Mouse (Mus musculus) myocyte (in vitro differentiated cells): ENCODE results near the gene Rps27rt. TPM values are rescaled to one million over a fixed set of nuclear protein-coding genes. Genes with fewer than 3 reads are reported as not detected.
A peak's percentile ranks its signal among the peaks of the same experiment; 100 is the strongest.
"Not testable (repeated sequence)": the region's sequence is repeated elsewhere in the genome, so short reads cannot be mapped to it uniquely, and the experiment has no call there.

Experiments used
- H3K27me3 ChIP-seq: one replicate; pipeline ENCODE4 v1.6.1; 2011; ENCODE audit not compliant: control insufficient read depth, insufficient read depth, insufficient read length
- H3K36me3 ChIP-seq: one replicate; pipeline ENCODE4 v1.6.1; 2011; ENCODE audit not compliant: control insufficient read depth, insufficient read depth
- H3K4me2 ChIP-seq: one replicate; pipeline ENCODE4 v1.6.1; 2011; ENCODE audit warnings: low read depth, control low read depth
- H3K4me3 ChIP-seq: one replicate; pipeline ENCODE4 v1.5.1; 2011; ENCODE audit warnings: mild to moderate bottlenecking, control low read depth, moderate library complexity
- H3K79me2 ChIP-seq: one replicate; pipeline ENCODE4 v1.6.1; 2011; ENCODE audit not compliant: control insufficient read depth, insufficient read depth
- H3ac ChIP-seq: one replicate; pipeline ENCODE4 v1.6.1; 2011; ENCODE audit not compliant: control insufficient read depth, insufficient read length
- CEBPB ChIP-seq: IDR thresholded peaks from 2 replicates; pipeline ENCODE4 v1.6.1; 2011; ENCODE audit warnings: mild to moderate bottlenecking, moderate library complexity; ENCODE audit not compliant: poor library complexity, insufficient read depth, severe bottlenecking
- E2F4 ChIP-seq: IDR thresholded peaks from one replicate; pipeline ENCODE4 v1.6.1; 2011; ENCODE audit warnings: mild to moderate bottlenecking, control low read depth, moderate library complexity; ENCODE audit not compliant: insufficient read depth
- MAX ChIP-seq: IDR thresholded peaks from one replicate; pipeline ENCODE4 v1.6.1; 2011; ENCODE audit warnings: low read depth, mild to moderate bottlenecking, control low read depth
- MYOD1 ChIP-seq, 3 experiments: IDR thresholded peaks; one replicate each; pipeline ENCODE4 v1.6.1; 2011; ENCODE audit warnings: control low read depth in 2 of 3, low read depth in 2 of 3, mild to moderate bottlenecking in 2 of 3, moderate library complexity in 1 of 3; ENCODE audit not compliant: insufficient read length in 2 of 3, control insufficient read depth in 1 of 3
- MYOG ChIP-seq, 3 experiments: IDR thresholded peaks; one replicate each; pipeline ENCODE4 v1.6.1; 2011; ENCODE audit warnings: control low read depth in 2 of 3, low read depth in 2 of 3, mild to moderate bottlenecking in 2 of 3; ENCODE audit not compliant: insufficient read length in 2 of 3, control insufficient read depth in 1 of 3, insufficient read depth in 1 of 3
- POLR2A ChIP-seq: IDR thresholded peaks from one replicate; pipeline ENCODE4 v1.6.1; 2011; ENCODE audit warnings: low read depth, mild to moderate bottlenecking, control low read depth, moderate library complexity; ENCODE audit not compliant: insufficient read length
- POLR2AphosphoS2 ChIP-seq: IDR thresholded peaks from one replicate; pipeline ENCODE4 v1.6.1; 2011; ENCODE audit warnings: low read depth, control low read depth; ENCODE audit not compliant: insufficient read length
- REST ChIP-seq: IDR thresholded peaks from one replicate; pipeline ENCODE4 v1.6.1; 2011; ENCODE audit warnings: mild to moderate bottlenecking, control low read depth, moderate library complexity; ENCODE audit not compliant: insufficient read depth, insufficient read length
- SRF ChIP-seq: IDR thresholded peaks from one replicate; pipeline ENCODE4 v1.6.1; 2011; ENCODE audit warnings: low read depth; ENCODE audit not compliant: control insufficient read depth, insufficient read length
- TCF12 ChIP-seq: IDR thresholded peaks from one replicate; pipeline ENCODE4 v1.6.1; 2011; ENCODE audit warnings: mild to moderate bottlenecking, control low read depth; ENCODE audit not compliant: poor library complexity, insufficient read depth, severe bottlenecking
- TCF3 ChIP-seq: IDR thresholded peaks from one replicate; pipeline ENCODE4 v1.6.1; 2011; ENCODE audit warnings: low read depth, control low read depth; ENCODE audit not compliant: insufficient read length
- USF1 ChIP-seq: IDR thresholded peaks from one replicate; pipeline ENCODE4 v1.6.1; 2011; ENCODE audit warnings: low read depth, mild to moderate bottlenecking, control low read depth, moderate library complexity
- polyA plus RNA-seq: library from polyadenylated mRNA; unstranded; fragments of >200 nt; fragmentation: generic; extraction: Trizol; gene quantifications from one replicate; pipeline ENCODE4 v1.2.1, GENCODE M21; 2012; ENCODE audit warnings: missing spikeins

Gene Rps27rt
- polyA plus RNA-seq, 1 experiment: 223 TPM

DNA sequence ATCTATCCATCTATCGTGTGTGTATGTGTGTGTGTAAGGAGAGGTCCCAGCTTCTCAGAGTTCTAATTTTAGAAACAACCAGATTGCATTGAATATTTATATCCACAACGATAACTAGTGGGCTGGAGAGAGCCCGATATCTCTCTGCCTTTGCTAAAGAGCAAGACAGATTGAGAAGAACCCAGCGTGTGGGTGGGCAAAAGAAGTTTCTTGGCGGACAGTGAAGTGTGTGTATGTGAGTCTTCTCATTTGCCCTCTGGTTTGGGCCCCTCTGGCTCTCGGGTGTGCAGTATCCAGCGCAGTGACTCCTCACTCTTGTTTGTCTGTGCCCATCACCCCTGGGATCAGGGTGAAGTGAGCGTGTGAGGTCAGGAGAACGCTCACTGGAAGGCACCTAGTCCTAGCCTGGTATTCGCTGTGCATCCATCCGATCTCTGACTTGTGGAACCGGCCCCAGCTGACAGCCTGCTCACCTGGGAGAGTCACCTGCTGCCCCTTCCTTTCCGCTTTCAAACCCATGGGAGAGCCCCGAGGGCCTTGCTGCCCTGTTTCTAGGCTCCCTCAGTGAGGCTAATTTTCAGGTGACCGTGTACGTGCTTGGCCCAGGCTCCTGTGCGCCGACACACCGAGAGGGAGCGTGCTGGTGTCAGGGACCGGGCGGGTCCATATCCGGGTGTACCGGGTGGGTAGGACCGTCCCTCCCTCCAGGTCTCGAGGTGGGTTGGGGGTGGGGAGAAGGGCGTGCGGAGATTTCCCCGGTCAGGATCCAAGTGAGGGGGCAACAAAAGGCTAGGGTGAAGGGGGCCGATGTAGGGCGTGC is 4.9 kb downstream of the Rps27rt start:
- no peaks in the 10 kb centered on the region for H3K36me3 ChIP-seq
- TF ChIP-seq REST (no peak), MYOG (IDR thresholded peaks at IDR 0.05; ENCODE audit: control insufficient read depth in 1 of 3, insufficient read depth in 1 of 3, insufficient read length in 2 of 3, low read depth in 2 of 3) (no peak), SRF (no peak), CEBPB (no peak), POLR2A (no peak), USF1 (no peak), POLR2AphosphoS2 (no peak), E2F4 (no peak), MYOD1 (IDR thresholded peaks at IDR 0.05; ENCODE audit: control insufficient read depth in 1 of 3, insufficient read length in 2 of 3, low read depth in 2 of 3) (no peak), MAX (no peak), TCF12 (no peak), TCF3 (no peak)
- H3K79me2 ChIP-seq: no peaks in the 10 kb centered on the region
- H3K27me3 ChIP-seq: no peaks in the 10 kb centered on the region
- peak overlapping the region; percentile 64 for H3K4me2 ChIP-seq
- no peak overlapping the region for H3ac ChIP-seq
- peak overlapping the region; percentile 12 for H3K4me3 ChIP-seq

DNA sequence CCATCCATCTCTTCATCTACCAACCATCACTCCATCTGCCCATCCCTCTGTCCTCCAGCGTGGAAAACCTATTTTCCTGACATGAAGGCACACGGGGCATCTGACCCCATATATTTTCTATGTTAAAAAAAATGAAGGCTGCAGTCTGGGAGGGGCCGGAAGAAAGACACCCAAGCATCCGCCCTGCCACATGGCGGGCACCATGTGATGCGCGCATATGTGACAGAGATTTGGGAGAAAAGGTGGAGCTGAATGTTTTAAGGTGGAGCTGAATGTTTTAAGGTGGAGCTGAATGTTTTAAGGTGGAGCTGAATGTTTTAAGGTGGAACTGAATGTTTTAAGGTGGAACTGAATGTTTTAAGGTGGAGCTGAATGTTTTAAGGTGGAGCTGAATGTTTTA is 16.3 kb downstream of the Rps27rt start:
- H3K4me3 ChIP-seq, H3K27me3 ChIP-seq, H3K36me3 ChIP-seq, H3ac ChIP-seq, H3K79me2 ChIP-seq, H3K4me2 ChIP-seq: not testable (repeated sequence)

DNA sequence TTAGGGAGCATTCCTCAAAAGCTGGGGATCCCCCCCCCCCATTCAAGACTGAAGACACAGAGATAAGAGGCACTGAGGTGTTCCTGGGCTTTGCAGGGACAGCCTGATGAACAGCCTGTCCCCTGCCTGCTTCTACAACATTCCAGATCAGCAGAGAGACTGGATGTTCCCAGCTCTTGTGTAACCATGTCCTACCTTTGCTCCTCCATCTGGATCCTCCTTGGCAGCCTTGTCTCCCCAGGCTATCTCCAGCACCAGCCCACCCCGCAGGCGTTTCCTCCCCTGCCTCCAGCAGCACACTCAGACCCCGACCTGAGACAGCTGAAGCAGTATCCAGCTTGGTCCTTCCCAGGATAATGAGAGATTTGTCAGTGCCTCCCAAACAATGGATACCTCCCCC is 18.4 kb downstream of the Rps27rt start:
- TF ChIP-seq REST: no peak
- TF ChIP-seq E2F4: no peak
- TF ChIP-seq POLR2A: no peak
- no peak for TF ChIP-seq POLR2AphosphoS2
- TF ChIP-seq TCF3: no peak
- TF ChIP-seq MAX: no peak
- TF ChIP-seq USF1: no peak
- TF ChIP-seq MYOD1 (IDR thresholded peaks at IDR 0.05; ENCODE audit: control insufficient read depth in 1 of 3, insufficient read length in 2 of 3, low read depth in 2 of 3): no peak
- no peak for TF ChIP-seq CEBPB
- Histone ChIP-seq H3K79me2 (no peaks in the 10 kb centered on the region), H3K27me3 (no peaks in the 10 kb centered on the region), H3K36me3 (no peaks in the 10 kb centered on the region), H3K4me2 (no peak overlapping the region), H3ac (no peak overlapping the region), H3K4me3 (no peak overlapping the region)

DNA sequence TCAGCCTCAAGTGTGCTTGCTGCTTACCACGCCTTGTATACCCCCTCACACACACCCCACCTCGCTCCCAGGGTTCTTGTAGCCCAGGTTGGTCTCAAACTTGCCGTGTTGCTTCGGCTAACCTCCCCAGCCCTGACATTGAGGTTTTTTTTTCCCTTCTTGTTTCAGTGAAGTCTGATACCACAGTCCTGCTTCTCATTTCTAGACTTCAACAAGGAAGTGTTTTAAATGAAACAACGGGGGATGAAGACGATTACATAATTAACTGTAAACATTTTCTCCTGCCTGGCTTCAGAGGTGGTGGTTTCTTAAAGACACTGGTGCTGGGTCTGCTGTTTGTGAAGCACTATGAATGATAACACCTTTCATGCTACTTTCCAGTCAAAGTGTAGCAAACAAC is 21.7 kb downstream of the Rps27rt start:
- no peak overlapping the region for H3ac ChIP-seq
- TF ChIP-seq REST: no peak
- no peak for TF ChIP-seq MAX
- no peak for TF ChIP-seq TCF12
- TF ChIP-seq POLR2A: no peak
- TF ChIP-seq SRF: no peak
- TF ChIP-seq USF1: no peak
- TF ChIP-seq E2F4: no peak
- no peak for TF ChIP-seq TCF3
- no peak for TF ChIP-seq MYOD1 (IDR thresholded peaks at IDR 0.05; ENCODE audit: control insufficient read depth in 1 of 3, insufficient read length in 2 of 3, low read depth in 2 of 3)
- no peak for TF ChIP-seq POLR2AphosphoS2
- TF ChIP-seq MYOG (IDR thresholded peaks at IDR 0.05; ENCODE audit: control insufficient read depth in 1 of 3, insufficient read depth in 1 of 3, insufficient read length in 2 of 3, low read depth in 2 of 3): no peak
- TF ChIP-seq CEBPB: no peak
- H3K36me3 ChIP-seq: no peaks in the 10 kb centered on the region
- no peak overlapping the region for H3K4me3 ChIP-seq
- H3K27me3 ChIP-seq: no peaks in the 10 kb centered on the region
- H3K4me2 ChIP-seq: no peak overlapping the region
- H3K79me2 ChIP-seq: no peaks in the 10 kb centered on the region

DNA sequence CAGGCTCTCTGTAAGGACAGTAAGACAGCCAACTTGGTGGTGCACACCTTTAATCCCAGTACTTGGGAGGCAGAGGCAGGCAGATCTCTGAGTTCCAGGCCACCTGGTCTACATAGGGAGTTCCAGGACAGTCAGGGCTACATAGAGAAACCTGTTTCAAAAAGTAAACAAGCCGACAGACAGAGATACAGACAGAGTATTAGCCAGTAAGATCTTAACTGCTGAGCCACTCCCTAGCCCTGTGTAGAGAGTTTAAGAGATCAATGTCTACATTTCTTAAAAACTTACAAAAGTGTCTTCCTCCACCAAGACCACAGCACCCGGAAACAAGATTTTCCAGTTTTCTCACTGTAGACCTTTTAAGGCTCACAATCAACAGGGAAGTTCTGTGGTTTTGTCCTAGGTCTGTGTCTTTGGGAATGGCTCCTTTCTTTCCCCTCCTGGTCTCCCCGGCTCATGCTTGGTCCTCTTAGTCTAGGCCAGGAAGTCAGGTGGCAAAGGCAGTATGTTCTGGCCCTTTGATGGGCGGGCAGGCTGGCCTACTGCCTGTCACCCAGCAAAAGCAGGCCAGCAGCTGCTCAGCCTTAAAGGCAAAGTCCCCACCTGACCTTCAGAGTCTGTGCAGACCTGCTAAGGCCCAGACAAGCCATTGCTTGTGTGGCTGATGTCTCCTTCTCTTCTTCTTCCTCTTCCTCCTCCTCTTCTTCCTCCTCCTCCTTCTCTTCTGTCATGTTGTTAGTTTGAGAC is 22.3 kb downstream of the Rps27rt start:
- no peak overlapping the region for H3K4me2 ChIP-seq
- no peak overlapping the region for H3K4me3 ChIP-seq
- no peak overlapping the region for H3ac ChIP-seq
- H3K79me2 ChIP-seq: no peaks in the 10 kb centered on the region
- TF ChIP-seq MYOD1 (IDR thresholded peaks at IDR 0.05; ENCODE audit: control insufficient read depth in 1 of 3, insufficient read length in 2 of 3, low read depth in 2 of 3) (peak; percentile 14 to 64 (median 15)), MAX (no peak), MYOG (IDR thresholded peaks at IDR 0.05; ENCODE audit: control insufficient read depth in 1 of 3, insufficient read depth in 1 of 3, insufficient read length in 2 of 3, low read depth in 2 of 3) (peak in 1 of 3 experiments; percentile 18), POLR2A (no peak), E2F4 (no peak), POLR2AphosphoS2 (no peak), REST (no peak), TCF12 (no peak), USF1 (no peak), CEBPB (no peak), SRF (no peak), TCF3 (no peak)
- H3K36me3 ChIP-seq: no peaks in the 10 kb centered on the region
- H3K27me3 ChIP-seq: no peaks in the 10 kb centered on the region
